Mouse (Mus musculus) gastrocnemius, postnatal 25 days (tissue): Measurements from ENCODE around the gene Lrguk. TPM values are rescaled to one million over a fixed set of nuclear protein-coding genes. Genes with fewer than 3 reads are reported as not detected.

ENCODE experiments used
- DNase-seq: peaks from one replicate; pipeline ENCODE4 v3.0.0; 2022
- total RNA-seq, 2 experiments: library from RNA; stranded (reverse); gene quantifications; 1 replicate in 1 of 2; 2 replicates in 1 of 2; pipeline ENCODE4 v1.2.3; 2021

Gene Lrguk
- total RNA-seq, 2 experiments from 2014 or later = 0.05 TPM; not detected in 1

DNA sequence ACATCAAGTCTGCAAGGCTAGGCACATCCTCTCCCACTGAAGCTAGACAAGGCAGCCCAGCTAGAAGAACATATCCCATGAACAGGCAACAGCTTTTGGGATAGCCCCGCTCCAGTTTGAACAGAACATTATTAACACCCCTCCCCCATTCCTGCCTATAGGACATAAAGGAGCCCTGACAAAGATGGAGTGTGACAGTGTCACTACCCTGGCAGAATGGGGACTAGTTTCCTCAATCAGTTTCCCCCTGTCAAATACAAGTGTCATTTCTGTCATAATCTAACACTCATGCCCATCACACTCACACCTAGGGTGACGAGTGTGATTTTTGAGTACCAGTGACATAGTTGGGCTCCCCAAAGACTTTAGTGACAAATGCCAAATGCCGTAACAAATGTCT is 118.8 kb downstream of the Lrguk start:
- no peak for DNase-seq

DNA sequence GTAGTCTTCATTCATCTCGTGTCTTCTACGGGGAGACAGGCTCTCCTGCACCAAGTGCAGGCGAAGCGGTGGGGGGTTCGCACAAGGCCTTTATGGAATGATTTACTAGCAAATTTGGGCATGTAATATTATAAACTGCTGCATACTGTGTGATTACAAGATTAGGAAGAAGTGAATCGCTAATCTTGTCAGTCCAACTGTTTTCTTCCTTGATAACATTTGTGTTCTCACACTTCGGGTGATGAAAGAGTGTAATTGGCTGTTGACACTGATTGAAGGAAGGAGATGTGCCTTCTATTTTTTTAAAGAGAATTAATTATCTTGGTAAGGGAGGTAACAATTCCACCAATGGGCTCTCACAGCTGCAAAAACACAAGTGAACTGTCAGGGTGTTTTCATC is 119.4 kb downstream of the Lrguk start:
- DNase-seq = no peak

DNA sequence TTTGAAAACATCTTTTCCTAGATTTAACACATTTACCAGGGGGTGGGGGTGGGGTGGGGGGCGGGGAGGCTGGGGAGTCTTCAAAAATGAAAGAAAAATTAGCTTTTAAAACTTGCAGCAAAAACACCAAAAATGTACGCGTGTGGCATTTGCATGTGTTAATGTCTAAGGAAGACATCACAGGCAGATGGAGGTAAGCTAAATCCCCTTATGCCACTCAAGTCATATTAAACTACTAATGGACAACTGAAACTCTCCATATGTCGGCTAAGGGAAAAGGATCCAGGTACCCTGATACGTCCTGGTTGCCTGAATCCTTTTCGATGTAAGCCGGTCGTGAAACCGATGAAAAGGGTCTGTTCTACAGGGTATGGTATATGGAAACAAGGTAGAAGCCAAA is 119.8 kb downstream of the Lrguk start:
- no peak for DNase-seq

DNA sequence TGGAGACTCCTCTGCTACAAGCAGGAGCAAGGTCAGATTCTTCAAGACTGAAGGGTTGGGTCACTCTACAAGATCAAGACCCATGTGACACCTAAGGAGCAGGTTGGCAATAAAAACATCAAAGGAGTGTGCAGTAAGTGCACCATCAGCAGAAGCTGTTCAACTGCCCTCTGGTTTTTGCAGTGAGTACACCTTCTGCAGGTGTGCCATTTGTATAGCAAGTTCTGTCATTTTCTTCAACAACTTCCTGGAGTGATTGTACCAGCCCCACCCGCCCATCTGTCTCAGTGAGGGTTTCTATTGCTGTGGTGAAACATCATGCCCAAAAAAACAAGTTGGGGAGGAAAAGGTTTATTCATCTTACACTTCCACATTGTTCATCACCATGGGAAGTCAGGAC is 120.6 kb downstream of the Lrguk start:
- DNase-seq = no peak

DNA sequence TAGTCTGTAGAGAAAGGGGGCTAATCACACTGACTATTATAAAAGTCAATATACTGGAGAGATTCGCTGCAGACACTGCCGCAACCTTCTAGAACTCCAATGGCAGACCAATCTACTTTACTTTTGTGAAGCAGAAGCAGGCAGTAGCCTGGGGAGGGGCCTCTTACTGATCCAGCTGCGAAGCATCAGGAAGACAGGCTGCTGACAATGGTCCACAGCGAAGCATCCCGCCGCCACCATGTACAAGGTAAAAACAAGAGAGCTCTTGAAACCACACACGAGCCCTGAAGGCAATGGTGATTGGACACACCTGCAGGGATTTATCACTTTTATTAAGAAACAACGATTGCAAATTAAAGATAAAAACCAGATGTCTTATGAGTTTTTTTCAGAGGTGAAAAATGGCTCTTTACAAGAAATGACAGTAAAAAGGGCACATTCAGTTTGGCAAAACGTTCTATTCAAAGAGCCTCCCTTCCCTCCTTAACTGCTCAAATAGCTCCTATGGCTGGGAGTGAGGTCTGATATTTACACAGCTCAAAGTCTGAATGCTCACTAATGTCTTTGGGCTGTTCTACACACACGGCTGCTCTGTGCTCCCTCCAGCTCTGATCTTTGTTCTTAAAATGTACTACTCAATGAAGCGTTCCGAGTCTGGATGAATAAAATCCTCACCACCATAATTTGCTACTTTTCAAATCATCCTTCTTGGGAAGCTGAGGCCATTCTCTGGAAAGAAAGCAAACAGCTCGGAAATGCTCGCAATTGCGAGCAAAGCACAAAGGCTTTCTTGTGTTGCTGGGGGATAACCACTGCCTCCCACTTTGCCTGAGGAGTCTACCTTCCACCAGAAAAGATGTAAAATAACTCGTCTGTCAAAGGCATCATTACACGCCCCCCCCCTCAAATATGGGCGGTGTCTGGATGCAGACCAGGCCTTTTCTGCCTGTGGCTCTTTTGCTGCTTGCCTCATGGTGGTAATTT is 124.1 kb downstream of the Lrguk start:
- DNase-seq = no peak

DNA sequence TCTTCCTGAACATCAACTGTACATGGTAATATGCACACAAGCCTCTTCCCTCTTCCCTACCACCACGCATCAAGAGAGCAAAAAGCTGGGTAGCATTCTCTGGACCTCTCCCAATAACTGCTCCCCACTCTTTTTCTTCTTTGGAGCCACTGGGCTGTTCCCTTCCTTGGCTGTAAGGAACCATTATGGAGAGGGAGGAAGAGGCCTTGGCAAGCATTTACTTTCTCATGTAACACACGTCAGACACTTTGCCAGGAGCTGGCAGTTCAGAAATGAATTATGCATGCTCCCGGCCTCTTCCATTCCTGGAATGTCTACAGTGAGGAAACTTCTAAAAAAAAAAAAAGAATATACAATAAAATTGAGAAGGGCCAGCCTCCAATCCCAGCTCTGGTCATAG is 125.0 kb downstream of the Lrguk start:
- DNase-seq = peak; percentile 10

DNA sequence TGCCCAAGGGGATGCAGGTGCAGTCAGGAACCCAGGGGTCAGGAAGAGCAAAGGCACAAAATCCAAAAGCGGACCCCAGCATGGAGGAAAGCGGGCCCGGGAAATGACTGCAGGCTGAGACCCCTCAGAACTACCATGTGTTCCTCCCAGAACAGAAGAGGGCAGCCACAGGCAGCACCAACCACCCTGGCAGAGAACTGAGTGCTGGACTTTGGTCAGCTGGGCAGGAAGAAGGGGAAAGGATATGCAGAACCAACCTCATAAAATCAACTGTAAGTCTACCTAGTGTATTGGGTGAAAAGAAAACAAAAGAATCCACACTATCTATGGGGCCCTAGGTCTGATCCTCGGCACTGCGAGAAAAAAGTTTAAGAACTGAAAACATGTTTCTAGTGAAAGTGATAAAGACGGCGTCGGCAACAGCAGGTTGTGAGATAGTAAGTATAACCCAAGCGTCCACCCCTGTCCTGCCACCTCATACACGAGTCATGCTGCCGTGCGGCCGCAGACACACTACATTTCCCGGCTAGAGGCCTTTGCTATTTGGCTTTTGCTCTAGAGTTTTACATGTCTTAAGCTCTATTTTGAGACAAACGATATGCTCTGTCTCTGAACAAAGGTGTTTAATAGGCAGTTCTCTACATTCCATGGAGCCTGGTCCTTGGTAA is 126.0 kb downstream of the Lrguk start:
- no peak for DNase-seq

DNA sequence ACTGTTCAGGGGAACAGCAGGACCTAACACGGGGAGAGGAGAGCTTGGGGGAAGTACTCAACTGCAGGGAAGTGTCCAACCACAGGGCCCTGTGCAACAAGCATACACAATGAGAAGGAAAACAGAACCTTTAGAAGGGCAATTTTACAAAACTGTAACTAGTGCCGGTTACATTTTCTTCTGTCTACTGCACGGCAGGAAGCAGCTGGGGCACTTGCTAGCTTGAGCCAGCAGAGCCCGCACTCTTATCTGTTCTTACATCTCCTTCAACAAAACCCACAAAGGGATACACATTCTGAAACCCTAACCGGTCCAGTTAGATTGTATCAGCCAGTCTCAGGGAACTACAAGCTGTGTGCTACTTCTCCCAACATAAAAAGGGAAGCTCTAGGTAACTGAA is 126.8 kb downstream of the Lrguk start:
- no peak for DNase-seq

DNA sequence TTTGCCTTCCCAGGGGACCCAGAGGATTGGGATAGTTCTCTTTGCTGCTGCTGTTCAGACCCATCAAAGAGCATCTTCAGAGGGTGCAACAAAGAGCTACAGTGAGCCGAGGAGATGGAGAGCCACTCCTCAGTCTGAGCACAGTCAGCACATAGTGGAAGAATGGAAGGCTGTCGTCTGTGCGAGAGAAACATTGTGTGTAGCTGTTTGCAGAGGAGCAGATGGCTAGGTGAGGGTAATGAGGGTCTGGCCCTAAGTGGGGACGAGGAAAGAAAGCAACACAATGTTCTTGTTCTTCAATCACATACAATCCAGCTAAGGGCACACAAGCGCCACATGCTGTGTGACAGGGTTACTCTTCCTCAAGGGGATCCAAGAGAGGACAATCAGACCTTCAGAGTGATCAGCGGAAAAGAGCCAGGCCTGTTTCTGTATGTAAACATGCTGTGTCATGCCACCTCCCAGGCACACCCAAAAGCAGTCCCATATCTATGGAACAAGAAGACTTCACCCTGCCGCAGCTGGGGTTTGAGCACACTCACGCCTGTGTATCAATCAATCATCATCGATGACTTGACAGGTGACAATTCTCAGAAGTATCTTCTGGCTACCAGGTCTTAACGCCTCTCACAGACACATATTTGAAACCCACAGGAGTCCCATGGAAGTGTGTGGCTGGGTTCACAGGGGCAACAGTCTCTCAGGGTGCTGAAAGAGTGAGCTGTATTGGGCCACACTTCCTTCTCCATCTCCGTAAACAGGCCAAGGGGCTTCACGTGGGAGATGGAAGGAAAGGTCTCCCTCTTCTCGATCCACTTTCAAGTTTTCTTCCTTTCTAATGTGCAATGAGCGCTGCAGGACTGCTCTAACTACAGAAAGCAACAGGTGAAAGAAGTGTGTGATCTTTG is 127.8 kb downstream of the Lrguk start:
- DNase-seq = no peak

DNA sequence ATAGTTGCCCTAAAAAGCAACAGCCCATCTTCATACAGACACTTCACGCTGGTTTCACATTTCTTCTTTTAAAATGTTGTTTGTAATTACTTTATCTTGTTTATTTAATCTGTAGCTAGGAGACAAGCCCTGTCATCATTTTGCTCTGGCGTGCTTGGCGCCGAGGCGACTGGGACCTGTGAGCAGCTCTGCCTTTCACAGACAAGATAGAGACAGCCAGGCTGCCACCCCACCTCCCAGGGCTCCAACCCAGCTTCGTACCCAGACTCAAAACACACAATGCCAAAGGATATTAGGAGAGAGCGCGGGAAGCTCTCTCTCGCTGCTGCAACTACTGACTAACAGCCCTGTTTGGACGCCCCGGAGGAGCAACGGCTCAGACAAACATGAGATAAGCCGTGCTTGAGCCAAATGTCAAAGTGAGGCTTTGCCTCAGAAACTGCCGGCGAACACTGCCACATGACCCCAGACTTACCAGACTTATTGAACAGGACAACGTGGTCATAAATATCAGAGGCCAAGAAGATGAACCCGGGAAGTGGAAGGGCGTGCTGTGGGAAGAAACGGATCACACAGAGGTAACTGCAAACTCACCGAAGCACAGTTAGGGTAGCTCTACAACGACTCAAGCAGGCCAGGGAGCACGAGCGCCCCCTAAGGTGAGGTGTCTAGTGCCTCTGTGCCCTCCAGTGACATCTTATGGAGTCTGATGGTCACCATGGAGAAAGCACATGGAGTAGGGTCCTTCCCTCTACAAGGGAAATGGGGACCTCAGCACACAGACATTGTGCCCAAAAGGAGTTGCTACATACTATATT is 131.0 kb downstream of the Lrguk start:
- no peak for DNase-seq

DNA sequence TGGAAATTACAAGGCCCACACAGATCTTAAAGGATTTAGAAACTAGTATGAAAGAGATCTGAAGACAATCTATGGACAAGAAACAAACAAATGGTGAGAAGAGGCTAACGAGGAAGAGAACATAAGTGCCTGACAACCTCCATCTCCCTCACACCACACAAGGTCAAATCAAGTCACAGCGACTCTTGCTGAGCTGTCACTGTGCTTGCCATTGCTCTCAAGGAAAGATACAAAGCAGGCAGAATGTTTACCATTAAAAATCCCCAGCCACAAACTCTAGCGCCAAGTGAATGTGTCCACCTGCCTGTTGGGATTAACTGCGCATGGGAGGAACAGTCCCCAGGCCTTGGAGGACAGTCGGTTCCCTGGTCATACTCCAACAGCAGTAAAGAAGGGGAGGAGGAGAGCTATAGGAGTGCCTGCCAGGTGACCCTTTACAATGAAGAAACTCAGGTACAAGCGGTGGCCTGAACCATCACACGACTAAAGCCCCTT is 131.6 kb downstream of the Lrguk start:
- DNase-seq = no peak

DNA sequence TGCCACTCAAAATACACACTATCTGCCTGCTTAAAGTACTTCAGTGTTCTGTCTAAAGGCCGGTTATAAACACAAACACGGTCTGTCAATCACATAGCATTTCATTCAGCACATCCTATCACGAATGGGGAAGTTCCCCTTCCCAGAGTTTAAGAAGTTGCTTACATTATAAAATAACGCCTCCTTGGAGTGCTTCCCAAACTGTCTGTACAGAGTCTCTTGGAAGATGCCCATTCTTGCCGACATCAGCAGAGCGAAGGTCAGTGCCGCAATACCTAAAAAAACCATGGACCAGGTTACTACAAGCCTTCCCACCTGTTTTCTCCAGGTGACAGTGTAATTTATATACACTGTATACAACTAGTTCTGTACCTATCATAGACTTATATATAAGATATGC is 132.3 kb downstream of the Lrguk start:
- DNase-seq = no peak

DNA sequence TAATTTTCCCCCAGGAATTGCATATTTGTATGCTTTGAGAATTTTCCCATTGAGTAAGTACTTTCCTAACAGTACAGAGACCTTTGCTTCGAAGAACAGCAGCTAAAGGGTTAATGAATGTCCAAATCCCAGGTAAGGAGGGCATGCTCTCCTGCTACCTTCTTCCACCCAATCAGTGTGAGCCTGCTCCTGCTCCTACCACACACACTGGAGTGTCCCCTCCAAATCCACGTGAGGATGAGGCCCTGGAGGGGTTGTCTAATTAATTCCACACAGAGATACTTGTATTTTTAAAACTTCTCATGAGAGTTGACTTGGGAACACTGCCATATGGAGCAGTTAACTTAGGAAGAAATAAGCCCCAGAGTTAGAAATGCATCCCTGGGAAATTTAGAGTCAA is 133.4 kb downstream of the Lrguk start:
- no peak for DNase-seq

DNA sequence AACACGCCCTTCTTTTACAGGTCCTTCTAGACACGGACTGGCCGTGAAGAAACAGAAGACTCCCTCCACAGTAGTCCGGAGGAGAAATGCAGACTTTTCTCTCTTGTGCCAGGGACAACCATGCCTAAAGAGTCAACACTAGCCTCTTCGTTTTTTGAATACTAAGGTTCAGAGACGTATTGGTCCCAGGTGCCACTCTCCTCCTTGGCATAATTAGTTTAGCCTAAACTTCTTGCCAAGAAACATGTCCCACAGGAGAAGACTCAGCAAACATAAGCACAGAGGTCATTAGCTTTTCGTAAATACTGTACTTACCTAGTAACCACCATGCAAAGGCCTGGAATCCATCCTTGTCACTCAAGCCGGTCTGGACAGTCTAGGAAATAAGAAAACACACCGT is 133.8 kb downstream of the Lrguk start:
- no peak for DNase-seq

DNA sequence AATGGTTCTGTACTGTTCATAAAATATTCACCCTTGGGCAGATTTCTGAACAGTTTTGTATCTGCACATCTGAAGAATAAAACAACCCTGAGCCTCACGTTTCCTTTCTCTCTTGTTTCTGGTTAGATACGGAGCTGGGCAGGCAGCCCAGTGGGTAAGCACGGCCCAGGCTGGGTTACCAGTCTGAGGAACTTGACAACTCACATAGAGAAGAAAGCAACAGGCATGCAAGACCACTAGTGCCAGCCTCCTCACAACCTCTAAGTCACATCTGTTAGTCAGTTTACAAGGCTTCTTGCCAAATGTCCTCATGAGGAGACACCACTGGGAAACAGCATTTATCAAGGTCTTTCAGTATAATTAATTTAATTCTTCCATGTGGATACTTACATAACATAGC is 139.6 kb downstream of the Lrguk start:
- DNase-seq = no peak

DNA sequence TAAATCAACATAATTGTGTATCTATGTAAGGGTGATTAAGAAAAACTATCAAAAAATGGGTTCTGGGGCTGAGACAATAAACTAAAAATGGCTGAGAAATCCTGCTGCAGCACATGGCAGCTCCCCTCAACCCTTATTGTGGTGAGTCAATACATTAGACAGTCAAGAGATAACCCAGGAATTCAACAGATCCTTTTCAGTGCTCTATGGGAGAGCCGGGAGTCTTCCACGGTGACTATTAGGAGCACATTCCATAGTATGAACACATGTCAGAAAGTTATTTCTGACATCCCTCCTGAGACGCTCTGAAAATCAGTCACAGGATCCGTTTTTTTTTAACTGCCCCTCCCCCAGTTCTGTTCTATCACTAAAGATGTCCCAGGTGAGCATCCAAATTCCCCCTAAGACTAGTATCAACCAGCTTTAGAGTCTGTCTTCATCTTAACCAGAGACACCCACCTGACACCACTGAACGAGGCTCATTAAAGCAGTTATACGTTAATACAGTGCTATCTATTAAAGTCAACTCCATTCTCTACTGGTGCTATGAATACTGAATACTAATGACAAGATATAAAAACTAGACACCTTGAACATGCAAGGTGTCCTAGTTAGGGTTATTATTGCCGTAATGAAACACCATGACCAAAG is 141.7 kb downstream of the Lrguk start:
- DNase-seq = no peak

DNA sequence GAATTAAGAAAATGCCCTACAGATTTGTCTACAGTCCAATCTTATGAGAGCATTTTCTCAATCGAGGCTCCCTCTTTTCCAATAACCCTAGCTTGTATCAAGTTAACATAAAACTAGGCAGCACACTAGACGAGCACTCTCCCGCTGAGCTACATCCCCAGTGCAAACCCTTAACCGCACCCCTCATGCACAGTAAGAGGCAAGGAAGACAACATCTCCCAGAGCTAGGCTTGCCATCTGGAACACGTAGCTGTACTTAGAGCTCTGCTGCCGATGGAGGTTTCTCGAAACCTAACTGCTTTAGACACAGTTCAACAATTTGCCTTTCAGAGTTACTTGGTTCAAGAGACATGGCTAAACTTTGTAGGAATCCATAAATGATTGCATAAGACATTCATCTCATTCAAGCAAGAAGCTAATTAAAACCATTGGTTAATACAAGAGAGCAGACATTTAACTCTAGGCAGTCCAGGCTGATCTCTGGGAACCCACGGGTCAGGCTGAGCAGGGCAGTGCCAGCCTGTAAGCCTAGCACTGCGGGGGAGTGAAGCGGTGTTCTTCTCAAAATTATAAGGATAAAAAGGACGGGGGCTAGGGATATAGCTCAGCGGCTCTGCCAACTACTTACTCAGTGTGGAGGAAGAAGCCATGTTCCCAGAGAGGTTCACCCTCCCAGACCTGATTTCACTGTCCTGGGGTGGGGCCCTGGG is 142.7 kb downstream of the Lrguk start:
- DNase-seq = no peak

DNA sequence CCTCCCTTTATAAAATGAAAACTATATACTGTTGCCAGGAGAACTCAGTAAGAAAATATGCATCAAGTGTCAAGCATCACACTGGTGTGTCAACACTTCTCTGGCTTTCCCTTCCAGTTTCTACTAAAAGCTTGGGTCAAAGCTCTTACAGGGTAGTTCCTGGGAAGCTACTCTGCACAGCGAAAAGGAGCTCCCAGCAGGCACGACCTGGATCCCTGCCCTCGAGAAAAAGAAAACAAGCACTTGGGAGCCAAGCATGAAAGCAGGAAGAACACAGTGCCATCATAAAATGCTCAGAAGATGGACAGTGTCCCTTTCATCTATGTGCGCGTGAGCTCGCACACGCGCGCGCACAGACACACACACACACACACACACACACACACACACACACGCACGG is 144.0 kb downstream of the Lrguk start:
- DNase-seq = no peak

DNA sequence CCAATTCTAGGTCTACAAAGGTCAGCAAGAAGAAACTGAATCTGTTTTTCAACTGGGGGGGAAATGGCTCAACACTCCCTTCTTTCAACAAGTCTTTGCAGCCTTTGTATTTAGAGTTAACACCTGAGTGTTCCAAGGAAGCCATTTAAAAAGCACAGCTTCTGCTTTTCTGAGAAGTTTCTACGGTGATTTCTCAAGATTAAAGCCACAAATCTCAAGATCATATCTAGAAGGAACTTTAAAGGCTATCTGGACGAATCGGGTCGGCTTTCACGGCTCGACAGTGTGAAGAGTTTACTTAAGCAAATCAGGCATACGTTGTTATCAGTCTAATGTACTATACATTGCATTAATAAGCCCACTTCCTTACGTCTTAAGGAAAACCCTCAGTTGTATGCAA is 145.5 kb downstream of the Lrguk start:
- no peak for DNase-seq
